Mouse (Mus musculus) bone marrow, adult 2 months (tissue): Measurements from ENCODE around the gene Car4.

Experiments used
- CTCF ChIP-seq: fragments of 200-500 bp; IDR thresholded peaks from 2 replicates; pipeline ENCODE4 v1.5.1; 2011; ENCODE audit warnings: low read length, control low read depth; ENCODE audit not compliant: control insufficient read depth, insufficient read depth
- POLR2A ChIP-seq: fragments of 200-500 bp; IDR thresholded peaks from 2 replicates; pipeline ENCODE4 v1.6.1; 2011; ENCODE audit warnings: low read depth, mild to moderate bottlenecking, control low read depth, low read length, borderline replicate concordance; ENCODE audit not compliant: control insufficient read depth

DNA sequence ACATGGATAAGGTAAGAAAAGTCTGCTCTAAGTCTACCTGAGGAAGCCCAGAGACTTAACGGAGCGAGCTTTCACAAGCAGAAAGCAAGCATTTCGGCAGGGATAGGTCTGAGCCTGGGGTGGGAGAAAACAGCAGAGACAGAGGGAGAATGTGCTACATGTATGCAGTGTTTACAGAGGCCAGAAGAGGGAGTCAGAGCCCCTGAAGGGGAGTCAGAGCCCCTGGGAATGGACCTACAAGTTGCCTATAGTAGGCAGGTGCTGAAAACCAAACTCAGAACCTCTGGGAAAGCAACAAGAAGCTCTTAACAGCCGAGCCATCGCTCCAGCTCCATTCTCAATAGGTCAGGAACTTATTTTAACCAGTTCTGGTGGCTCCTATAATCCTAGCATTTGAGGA lies 42.9 kb upstream of the Car4 start:
- TF ChIP-seq CTCF (peak; percentile 23; the same call in 1 of the 2 replicates), POLR2A (no peak)
